Mouse (Mus musculus) lung, postnatal 0 days (tissue): ENCODE data around the gene Cyp2s1. TPM values are rescaled to one million over a fixed set of nuclear protein-coding genes. Genes with fewer than 3 reads are reported as not detected.

ENCODE experiments used
- ATAC-seq: fragments of 200-750 bp; cut with Nextera tagmentation; 2 replicates; pipeline ENCODE4 v1.8.0; 2017; ENCODE audit warnings: moderate library complexity
- DNase-seq: peaks from one replicate; pipeline ENCODE4 v3.0.0-alpha.2; 2016; ENCODE audit warnings: low spot score
- H3K27ac ChIP-seq: fragments of 300-500 bp; sonication (generic); 2 replicates; pipeline ENCODE4 v1.5.1; 2014; ENCODE audit warnings: antibody characterized with exemption, mild to moderate bottlenecking, low read length, mixed read lengths
- H3K27me3 ChIP-seq: fragments of 300-500 bp; sonication (generic); replicated peaks from 2 replicates; pipeline ENCODE4 v1.6.1; 2014; ENCODE audit warnings: low read length, mixed read lengths; ENCODE audit not compliant: insufficient read depth
- H3K36me3 ChIP-seq: fragments of 300-500 bp; sonication (generic); 2 replicates; pipeline ENCODE4 v1.6.1; 2014; ENCODE audit warnings: low read length, mixed read lengths; ENCODE audit not compliant: insufficient read depth
- H3K4me1 ChIP-seq: fragments of 300-500 bp; sonication (generic); 2 replicates; pipeline ENCODE4 v1.6.1; 2014; ENCODE audit warnings: antibody characterized with exemption, low read depth, low read length, mixed read lengths; ENCODE audit not compliant: insufficient read depth
- H3K4me2 ChIP-seq: fragments of 300-500 bp; sonication (generic); replicated peaks from 2 replicates; pipeline ENCODE4 v1.6.1; 2014; ENCODE audit warnings: low read depth, mild to moderate bottlenecking, low read length, moderate library complexity, mixed read lengths
- H3K4me3 ChIP-seq: fragments of 300-500 bp; sonication (generic); 2 replicates; pipeline ENCODE4 v1.5.1; 2014; ENCODE audit warnings: low read depth, low read length
- H3K9ac ChIP-seq: fragments of 300-500 bp; sonication (generic); replicated peaks from 2 replicates; pipeline ENCODE4 v1.6.1; 2014; ENCODE audit warnings: low read depth, mild to moderate bottlenecking
- H3K9me3 ChIP-seq: fragments of 300-500 bp; sonication (generic); 2 replicates; pipeline ENCODE4 v1.6.1; 2016; ENCODE audit warnings: low read length, mixed read lengths
- CTCF ChIP-seq: IDR thresholded peaks from 2 replicates; pipeline ENCODE4 v1.5.1; 2016; ENCODE audit warnings: antibody characterized with exemption, mild to moderate bottlenecking
- EP300 ChIP-seq: IDR thresholded peaks from 2 replicates; pipeline ENCODE4 v1.6.1; 2016; ENCODE audit warnings: antibody characterized with exemption, mild to moderate bottlenecking, control low read depth
- WGBS: fragments of 180-500 bp; shearing (Covaris S2); extraction: QIAGEN DNeasy Blood & Tissue Kit; methylation state at CpG from one replicate; pipeline ENCODE4 v1.1.7; 2014; 5-methylcytosine and 5-hydroxymethylcytosine counted together
- polyA plus RNA-seq: library from polyadenylated mRNA; unstranded; fragments of >200 nt; fragmentation: Nextera tagmentation; extraction: Ambion mirVana; gene quantifications from 2 replicates; pipeline ENCODE4 v1.2.1, GENCODE M21; 2015

Gene Cyp2s1
- polyA plus RNA-seq, 1 experiment from 2014 or later, result 53.1 TPM

GRCm38 (mm10) chr7:25803460-25803859 is 13.3 kb downstream of the Cyp2s1 start:
- no peaks in the 10 kb centered on the region for H3K27me3 ChIP-seq
- no peak overlapping the region for H3K9ac ChIP-seq
- H3K27ac ChIP-seq, result peak overlapping the region; percentile 86; the same call in 1 of the 2 replicates
- TF ChIP-seq CTCF (no peak), EP300 (no peak)
- no peak overlapping the region for H3K4me3 ChIP-seq
- H3K36me3 ChIP-seq, result no peaks in the 10 kb centered on the region
- no peak overlapping the region for H3K4me2 ChIP-seq
- 74% methylated on average over 13 of the region's 13 CpGs for WGBS
- ATAC-seq (no peak), DNase-seq (no peak)
- H3K4me1 ChIP-seq, result peaks cover 3% of the 10 kb centered on the region; the same call in 1 of the 2 replicates
- H3K9me3 ChIP-seq, result no peaks in the 10 kb centered on the region

- peaks cover 3% of the 10 kb centered on the region; the same call in 1 of the 2 replicates for H3K4me1 ChIP-seq
Measured at GRCm38 (mm10) chr7:25802241-25803125, 14.2 kb downstream of the Cyp2s1 start.

GRCm38 (mm10) chr7:25801031-25801430 is 15.7 kb downstream of the Cyp2s1 start:
- Histone ChIP-seq H3K27ac (no peak overlapping the region), H3K4me1 (peaks cover 3% of the 10 kb centered on the region; the same call in 1 of the 2 replicates), H3K4me2 (no peak overlapping the region), H3K4me3 (no peak overlapping the region), H3K9ac (no peak overlapping the region), H3K36me3 (no peaks in the 10 kb centered on the region), H3K9me3 (no peaks in the 10 kb centered on the region), H3K27me3 (no peaks in the 10 kb centered on the region)
- TF ChIP-seq CTCF (no peak), EP300 (no peak)
- 94% methylated on average over 6 of the region's 6 CpGs for WGBS
- ATAC-seq, result no peak
- DNase-seq, result no peak

More at GRCm38 (mm10) chr7:25802241-25803125, 14.2 kb downstream of the Cyp2s1 start:
- peak overlapping the region; percentile 86 for H3K27ac ChIP-seq
- no peaks in the 10 kb centered on the region for H3K27me3 ChIP-seq
- TF ChIP-seq CTCF (no peak), EP300 (peak; percentile 45; the same call in 1 of the 2 replicates)
- ATAC-seq (peak; percentile 86), DNase-seq (peak; percentile 93)
- H3K9me3 ChIP-seq, result no peaks in the 10 kb centered on the region
- no peak overlapping the region for H3K4me3 ChIP-seq
- 25% methylated on average over 24 of the region's 24 CpGs for WGBS
- no peaks in the 10 kb centered on the region for H3K36me3 ChIP-seq
- no peak overlapping the region for H3K9ac ChIP-seq
- peak overlapping the region; percentile 25; the same call in 1 of the 2 replicates for H3K4me2 ChIP-seq

GRCm38 (mm10) chr7:25799369-25799768 is 17.3 kb downstream of the Cyp2s1 start:
- no peak for DNase-seq
- no peak for ATAC-seq
- no peak overlapping the region for H3K27ac ChIP-seq

GRCm38 (mm10) chr7:25798540-25798939 is 18.2 kb downstream of the Cyp2s1 start:
- TF ChIP-seq EP300, result no peak
- peak; percentile 45 for TF ChIP-seq CTCF
- ATAC-seq, result no peak

More at GRCm38 (mm10) chr7:25799369-25799768, 17.3 kb downstream of the Cyp2s1 start:
- Histone ChIP-seq H3K9ac (no peak overlapping the region), H3K4me2 (no peak overlapping the region), H3K4me3 (no peak overlapping the region), H3K4me1 (no peaks in the 10 kb centered on the region), H3K36me3 (no peaks in the 10 kb centered on the region), H3K27me3 (no peaks in the 10 kb centered on the region), H3K9me3 (no peaks in the 10 kb centered on the region)
- TF ChIP-seq EP300, result no peak
- TF ChIP-seq CTCF, result no peak
- 63% methylated on average over 1 of the region's 1 CpGs for WGBS

GRCm38 (mm10) chr7:25794775-25795174 is 21.9 kb downstream of the Cyp2s1 start:
- Histone ChIP-seq H3K27ac (no peak overlapping the region), H3K27me3 (no peaks in the 10 kb centered on the region), H3K4me2 (no peak overlapping the region), H3K4me1 (no peaks in the 10 kb centered on the region), H3K4me3 (no peak overlapping the region), H3K36me3 (no peaks in the 10 kb centered on the region), H3K9me3 (no peaks in the 10 kb centered on the region), H3K9ac (no peak overlapping the region)
- TF ChIP-seq EP300 (no peak), CTCF (no peak)
- 74% methylated on average over 8 of the region's 8 CpGs for WGBS
- ATAC-seq (no peak), DNase-seq (no peak)

More at GRCm38 (mm10) chr7:25798540-25798939, 18.2 kb downstream of the Cyp2s1 start:
- no peaks in the 10 kb centered on the region for H3K27me3 ChIP-seq
- no peak overlapping the region for H3K27ac ChIP-seq
- DNase-seq, result no peak
- no peak overlapping the region for H3K4me3 ChIP-seq
- H3K9ac ChIP-seq, result no peak overlapping the region
- 93% methylated on average over 2 of the region's 2 CpGs for WGBS
- no peaks in the 10 kb centered on the region for H3K4me1 ChIP-seq
- H3K4me2 ChIP-seq, result no peak overlapping the region
- H3K36me3 ChIP-seq, result no peaks in the 10 kb centered on the region
- H3K9me3 ChIP-seq, result no peaks in the 10 kb centered on the region
